Mouse (Mus musculus) spleen, postnatal 10 days (tissue): ENCODE data around the gene Gnl1.
"Not testable (repeated sequence)": the region's sequence is repeated elsewhere in the genome, so short reads cannot be mapped to it uniquely, and the experiment has no call there.

Experiments used
- DNase-seq, 2 experiments: peaks; one replicate each; pipeline ENCODE4 v3.0.0; 2021 to 2022; ENCODE audit warnings: low spot score in 2 of 2

The Gnl1 gene

GRCm38 (mm10) chr17:35979401-35980362 lies at the start of gene Gnl1, which contains the start of gene Prr3:
Gnl1 (plus strand) TSS chr17:35979851.
Prr3 (minus strand) TSS chr17:35980236.
- peak; percentile 86 to 87 for DNase-seq

- DNase-seq, result no peak
These were observed 49.0 kb upstream of the Gnl1 start for GRCm38 (mm10) chr17:35930627-35931026.

GRCm38 (mm10) chr17:35932608-35933007 lies 47.0 kb upstream of the Gnl1 start:
- DNase-seq, result no peak

- DNase-seq, result not testable (repeated sequence)
These were observed 43.9 kb upstream of the Gnl1 start for GRCm38 (mm10) chr17:35935763-35936162.

- DNase-seq, result peak in 1 of 2 experiments; percentile 60
These were observed 41.8 kb upstream of the Gnl1 start for GRCm38 (mm10) chr17:35937700-35938348.

- DNase-seq, result no peak
These were observed 40.5 kb upstream of the Gnl1 start for GRCm38 (mm10) chr17:35939108-35939507.

- DNase-seq, result no peak
These were observed 39.7 kb upstream of the Gnl1 start for GRCm38 (mm10) chr17:35939941-35940340.

- peak in 1 of 2 experiments; percentile 8 for DNase-seq
These were observed 28.7 kb upstream of the Gnl1 start for GRCm38 (mm10) chr17:35950946-35951345.

- DNase-seq, result not testable (repeated sequence)
These were observed 27.1 kb upstream of the Gnl1 start for GRCm38 (mm10) chr17:35952559-35952958.

- no peak for DNase-seq
These were observed 25.0 kb upstream of the Gnl1 start for GRCm38 (mm10) chr17:35954665-35955064.

GRCm38 (mm10) chr17:35958533-35959223 lies 21.0 kb upstream of the Gnl1 start:
- DNase-seq, result no peak

- peak in 1 of 2 experiments; percentile 10 for DNase-seq
These were observed 16.4 kb upstream of the Gnl1 start for GRCm38 (mm10) chr17:35963279-35963678.

GRCm38 (mm10) chr17:35967621-35968020 lies 12.0 kb upstream of the Gnl1 start:
- DNase-seq, result no peak

- DNase-seq, result peak; percentile 99 to 100
These were observed 9.9 kb upstream of the Gnl1 start, which contains the start of gene Abcf1 for GRCm38 (mm10) chr17:35969418-35970389. Abcf1 (minus strand) TSS chr17:35969761.

- DNase-seq, result no peak
These were observed 7.5 kb upstream of the Gnl1 start for GRCm38 (mm10) chr17:35972131-35972530.

- DNase-seq, result peak in 1 of 2 experiments; percentile 20
These were observed 745 bp upstream of the Gnl1 start for GRCm38 (mm10) chr17:35978811-35979400.

- DNase-seq, result peak in 1 of 2 experiments; percentile 44
These were observed 708 bp downstream of the Gnl1 start for GRCm38 (mm10) chr17:35980363-35980754.

GRCm38 (mm10) chr17:35981776-35982175 lies 2.1 kb downstream of the Gnl1 start:
- DNase-seq, result no peak

- no peak for DNase-seq
These were observed 12.1 kb downstream of the Gnl1 start for GRCm38 (mm10) chr17:35991781-35992180.

- peak; percentile 83 to 88 for DNase-seq
These were observed 14.0 kb downstream of the Gnl1 start for GRCm38 (mm10) chr17:35993675-35994074.
